Mouse (Mus musculus) left cerebral cortex, postnatal 4 days (tissue): ENCODE data around the gene Cds1. TPM values are rescaled to one million over a fixed set of nuclear protein-coding genes. Genes with fewer than 3 reads are reported as not detected.

Source experiments
- DNase-seq: peaks from one replicate; pipeline ENCODE4 v3.0.0-alpha.2; 2022
- intact Hi-C: fragments of 180-260 bp; cut with DNase I; formaldehyde crosslinking; loops from one replicate; pipeline ENCODE4 v1.15.1; 2025
- total RNA-seq, 2 experiments: library from RNA; stranded (reverse); gene quantifications; 2 replicates each; pipeline ENCODE4 v1.2.3; 2021

Cds1 gene
- total RNA-seq, 2 experiments from 2014 or later = 20.1 to 25.1 TPM

DNA sequence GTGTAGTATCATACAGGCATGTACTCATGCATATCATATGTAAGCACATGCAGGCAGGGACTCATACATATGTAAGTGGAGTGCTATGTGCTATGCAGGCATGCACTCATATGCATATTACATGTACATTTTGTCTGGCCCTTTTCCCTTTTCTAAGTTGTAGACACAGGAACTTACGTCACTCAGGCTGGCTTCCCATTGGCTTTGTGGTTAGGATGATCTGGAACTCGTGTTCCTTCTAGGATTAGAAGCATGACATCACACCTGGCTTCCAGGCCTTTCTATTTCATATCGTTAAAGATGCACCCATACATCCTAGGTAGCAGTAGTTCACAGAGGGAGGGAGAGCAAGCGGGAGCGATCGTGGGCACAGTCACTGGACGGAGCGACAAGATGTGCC lies 10.3 kb downstream of the Cds1 start:
- intact Hi-C loops = no loop called here
- no peak for DNase-seq

DNA sequence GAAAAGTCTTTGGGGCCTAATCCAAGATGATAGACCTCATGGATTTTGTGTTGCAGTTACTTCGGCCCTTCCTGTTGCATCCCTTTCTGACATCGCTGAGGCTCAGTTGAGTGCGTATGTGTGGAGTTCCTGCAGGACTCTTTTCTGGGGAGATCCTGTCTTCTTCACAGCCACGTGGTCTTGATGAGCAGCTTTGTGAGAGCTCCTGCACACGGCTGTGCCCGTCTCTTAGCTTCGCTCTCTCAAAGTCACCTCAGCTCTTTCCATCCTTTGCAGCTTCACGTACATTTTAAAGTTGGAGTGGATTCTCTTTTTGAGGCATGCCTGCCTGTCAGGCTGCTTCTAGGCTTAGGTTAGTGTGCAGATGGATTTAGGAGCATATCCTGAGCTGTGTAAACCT lies 11.6 kb downstream of the Cds1 start:
- DNase-seq = no peak
- intact Hi-C loops = no loop called here

GRCm38 (mm10) chr5:101779376-101779863 lies 14.5 kb downstream of the Cds1 start:
- DNase-seq = no peak
- intact Hi-C loops = no loop called here

DNA sequence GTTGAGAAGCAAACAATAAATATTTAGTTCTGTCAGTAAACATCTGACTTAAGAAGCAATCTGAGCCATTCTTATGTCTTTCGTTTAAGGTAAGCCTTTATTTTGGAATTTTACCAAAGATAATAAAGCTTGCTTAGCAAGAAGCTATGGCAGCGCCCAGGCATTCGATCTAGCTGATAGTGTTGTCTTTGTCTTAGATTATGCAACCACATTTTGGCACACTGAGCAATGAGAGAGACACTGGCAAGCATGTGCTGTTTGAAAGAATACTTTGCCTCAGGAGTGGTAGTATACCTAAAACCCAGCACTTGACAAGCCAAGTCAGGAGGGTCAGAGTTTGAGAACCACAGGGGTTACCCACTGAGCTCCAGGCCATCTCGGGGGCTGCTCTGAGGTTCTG lies 16.0 kb downstream of the Cds1 start:
- DNase-seq = no peak
- intact Hi-C loops = no loop called here

- DNase-seq = no peak
- intact Hi-C loops = no loop called here
Measured at GRCm38 (mm10) chr5:101784328-101784727, 19.4 kb downstream of the Cds1 start.

- intact Hi-C loops = no loop called here
- DNase-seq = no peak
Measured at GRCm38 (mm10) chr5:101784787-101785186, 19.9 kb downstream of the Cds1 start.

DNA sequence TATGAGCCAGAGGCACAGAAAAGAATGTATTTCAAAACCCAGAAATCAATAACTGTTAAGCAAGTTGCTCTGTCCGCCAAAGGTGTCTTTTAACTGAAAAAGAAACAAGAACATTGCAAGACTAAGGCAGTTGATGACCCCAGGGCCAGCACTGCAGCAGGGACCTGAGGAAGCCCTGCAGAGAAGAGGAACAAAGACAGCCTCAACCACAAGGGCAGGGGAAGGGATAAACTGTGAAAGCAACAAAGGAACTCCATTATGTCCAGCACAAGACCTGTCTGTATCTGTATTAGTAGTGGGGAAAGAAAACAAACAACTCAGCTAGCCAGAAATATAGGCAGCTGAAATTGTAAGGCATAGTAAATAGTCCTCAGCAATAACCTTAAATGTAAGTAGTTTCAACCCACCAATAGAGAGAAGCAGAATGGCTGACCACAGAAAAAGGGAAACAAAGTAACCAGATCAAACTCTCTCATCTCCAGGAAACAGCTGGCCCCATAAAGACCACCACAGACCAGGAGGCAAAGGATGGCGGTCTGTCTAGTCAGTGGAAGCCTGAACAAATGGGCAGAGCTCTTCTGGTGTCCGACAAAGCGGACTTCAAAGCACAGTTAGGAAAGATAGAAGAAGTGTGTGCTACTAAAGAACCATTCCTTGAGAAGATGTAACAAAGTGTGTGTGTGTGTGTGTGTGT lies 21.1 kb downstream of the Cds1 start:
- intact Hi-C loops = no loop called here
- DNase-seq = no peak

DNA sequence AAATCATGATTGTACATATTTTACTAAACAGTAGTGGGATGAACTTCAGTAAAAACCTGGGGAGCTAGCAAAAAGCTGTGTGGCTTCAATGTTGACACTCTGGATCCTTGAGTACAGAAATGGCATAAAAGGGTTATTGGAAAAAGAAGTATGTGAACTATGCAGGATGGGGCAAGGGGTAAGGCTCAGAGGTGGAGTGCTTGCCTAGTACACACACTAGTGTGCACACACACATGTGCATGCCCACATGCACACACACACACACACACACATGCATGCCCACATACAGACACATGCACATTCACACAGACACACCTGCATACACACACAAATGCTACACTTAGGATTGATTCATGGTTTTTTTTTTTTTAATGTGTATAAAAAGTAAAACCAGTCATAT lies 24.8 kb downstream of the Cds1 start:
- DNase-seq = no peak
- intact Hi-C loops = no loop called here

DNA sequence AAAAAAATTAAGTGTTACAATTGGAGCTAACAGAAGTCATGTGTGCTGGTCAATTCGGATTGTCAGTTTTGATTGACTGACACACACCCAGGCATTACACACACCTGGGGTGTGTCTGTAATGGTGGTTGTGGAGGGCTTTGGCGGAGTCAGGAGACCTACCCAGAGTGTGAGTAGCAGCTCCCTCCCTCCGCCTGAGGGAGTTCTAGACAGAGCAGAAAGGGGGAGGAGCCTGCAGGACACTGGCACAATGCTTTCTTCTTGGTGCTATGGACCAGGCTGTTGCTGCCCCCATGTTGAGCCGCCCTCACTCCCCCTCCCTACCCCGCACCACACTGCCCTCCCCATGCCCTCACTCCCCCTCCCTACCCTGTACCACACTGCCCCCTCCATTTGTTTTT lies 25.6 kb downstream of the Cds1 start:
- DNase-seq = no peak
- intact Hi-C loops = no loop called here

GRCm38 (mm10) chr5:101792665-101793064 lies 27.7 kb downstream of the Cds1 start:
- DNase-seq = no peak
- intact Hi-C loops = no loop called here

GRCm38 (mm10) chr5:101801891-101802290 lies 37.0 kb downstream of the Cds1 start:
- intact Hi-C loops = no loop called here
- DNase-seq = no peak

DNA sequence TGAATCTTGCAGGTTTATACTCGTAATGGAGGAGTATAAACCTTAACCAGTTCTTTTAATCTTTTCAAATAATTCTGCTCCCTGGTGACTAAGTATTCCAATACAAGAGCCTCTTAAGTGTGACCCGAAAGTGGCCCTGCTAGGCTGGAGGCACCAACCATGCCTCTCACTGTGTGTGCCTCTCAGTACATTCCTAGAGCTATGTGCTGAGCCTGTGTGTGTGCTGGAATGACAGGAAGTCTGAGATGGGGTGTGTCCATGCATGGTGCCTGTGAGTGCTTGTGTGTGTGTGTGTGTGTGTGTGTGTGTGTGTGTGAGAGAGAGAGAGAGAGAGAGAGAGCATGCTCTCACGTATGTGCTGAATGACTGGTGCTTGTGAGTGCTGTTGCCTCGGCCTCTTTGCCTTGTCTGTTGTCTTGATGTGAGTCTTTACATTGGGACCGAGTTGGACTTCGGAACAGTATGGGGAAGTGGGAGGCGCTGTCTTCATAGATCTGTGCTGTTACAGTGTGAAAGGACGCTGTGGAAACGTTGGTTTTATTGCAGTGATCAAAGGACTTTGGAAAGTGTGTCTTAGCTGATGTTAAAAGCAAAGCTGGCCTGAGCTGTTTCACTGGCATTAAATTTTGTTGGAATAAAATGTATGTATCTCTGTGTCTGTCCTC lies 37.6 kb downstream of the Cds1 start:
- no peak for DNase-seq
- intact Hi-C loops = no loop called here

GRCm38 (mm10) chr5:101811296-101812169 lies 46.6 kb downstream of the Cds1 start:
- DNase-seq = no peak
- intact Hi-C loops = no loop called here

DNA sequence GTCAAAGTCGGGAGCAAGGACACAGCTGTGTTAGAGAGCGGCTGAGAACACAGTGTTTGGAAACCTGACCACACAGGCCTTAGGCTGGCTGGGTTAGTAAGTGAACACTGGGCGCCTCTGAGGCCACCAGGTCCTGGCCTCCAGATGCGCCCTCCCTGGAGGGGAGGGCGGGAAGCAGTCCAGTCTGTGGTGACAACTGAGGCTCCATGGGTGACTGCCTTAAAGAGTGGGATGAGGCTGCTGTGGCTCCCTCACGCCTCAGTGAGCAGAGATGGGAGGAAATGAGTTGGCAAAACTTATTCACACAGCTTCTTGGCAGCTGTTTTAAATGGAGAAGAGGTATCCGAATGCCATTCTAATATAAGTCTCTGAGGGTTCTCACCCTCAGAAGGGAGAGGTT lies 51.9 kb downstream of the Cds1 start:
- intact Hi-C loops = no loop called here
- DNase-seq = no peak

- intact Hi-C loops = no loop called here
- no peak for DNase-seq
Measured at GRCm38 (mm10) chr5:101819216-101819615, 54.3 kb downstream of the Cds1 start.

DNA sequence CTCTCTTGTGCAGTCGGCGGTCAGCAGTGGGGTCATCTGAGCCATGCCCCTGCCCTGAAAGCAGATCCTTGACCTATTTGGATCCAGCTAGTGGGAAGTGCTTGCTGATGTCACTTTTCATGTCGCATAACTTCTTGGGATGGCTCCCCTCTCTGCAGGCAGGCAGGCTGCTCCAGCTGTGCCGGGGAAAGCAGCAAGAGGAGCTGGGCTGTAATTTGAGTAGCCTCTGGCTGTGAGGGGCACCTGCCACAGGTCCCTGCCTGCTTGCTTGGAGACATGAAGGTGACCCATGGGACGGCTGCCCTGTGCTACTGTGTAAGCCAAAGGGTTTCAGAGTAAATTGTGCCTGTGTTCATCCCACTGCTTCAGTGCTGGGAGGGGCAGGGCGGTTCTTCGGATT lies 54.9 kb downstream of the Cds1 start:
- intact Hi-C loops = no loop called here
- no peak for DNase-seq

GRCm38 (mm10) chr5:101821052-101821451 lies 56.1 kb downstream of the Cds1 start:
- DNase-seq = no peak
- intact Hi-C loops = no loop called here

DNA sequence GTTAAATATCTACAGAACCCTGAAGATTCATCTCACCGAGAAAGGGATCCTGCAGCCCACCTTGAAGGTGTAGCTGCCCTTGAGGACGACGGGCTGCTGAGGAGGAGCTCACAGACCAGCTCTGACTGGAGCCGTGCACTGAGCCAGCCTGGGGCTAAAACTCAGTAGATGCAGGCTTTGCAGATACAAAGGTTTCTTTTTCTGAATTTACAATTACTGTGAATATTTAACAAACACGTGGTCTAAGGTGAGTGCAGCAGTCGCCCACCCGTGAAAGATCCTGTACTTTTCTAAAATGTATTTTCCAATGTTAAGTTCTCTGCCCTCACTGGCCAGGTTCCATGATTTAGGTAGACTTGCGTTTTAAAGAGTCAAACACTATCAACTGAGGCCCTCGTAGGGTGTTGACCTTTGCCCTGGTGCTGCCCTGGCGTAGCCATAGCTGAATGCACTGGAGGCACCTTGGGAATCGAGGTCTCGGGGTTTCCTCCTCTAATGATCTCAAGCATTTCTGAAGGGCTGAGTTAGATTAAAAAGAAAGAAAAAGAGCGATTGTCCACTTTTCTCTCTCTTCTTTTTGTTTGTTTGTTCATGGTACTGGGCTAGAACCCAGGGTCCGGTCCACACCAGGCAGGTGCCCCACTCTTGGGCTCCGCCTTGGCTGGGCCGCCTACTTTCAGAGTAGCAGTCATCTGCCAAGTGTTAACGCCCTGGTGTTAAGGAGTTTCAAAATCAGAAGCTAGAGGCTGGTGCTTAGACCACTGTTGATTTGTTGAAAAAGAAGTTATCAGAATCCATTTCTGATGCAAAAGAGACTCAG lies 56.8 kb downstream of the Cds1 start:
- intact Hi-C loops = no loop called here
- no peak for DNase-seq

GRCm38 (mm10) chr5:101822311-101822670 lies 57.4 kb downstream of the Cds1 start:
- intact Hi-C loops = no loop called here
- no peak for DNase-seq

GRCm38 (mm10) chr5:101825111-101825911 lies 60.4 kb downstream of the Cds1 start:
- intact Hi-C loops = no loop called here
- DNase-seq = no peak
